Mouse (Mus musculus): Measurements from ENCODE around the gene Stx6. TPM values are rescaled to one million over a fixed set of nuclear protein-coding genes. Genes with fewer than 3 reads are reported as not detected.

Stx6 gene
- polyA plus RNA-seq, 1 experiment from 2014 or later: 46.7 TPM

GRCm38 (mm10) chr1:155188656-155189055 is 30.1 kb downstream of the Stx6 start:
- no peak overlapping the region for H3K27ac ChIP-seq
- H3K36me3 ChIP-seq (ENCODE audit: inconsistent target): peaks cover 54% of the 10 kb centered on the region
- WGBS (ENCODE audit: missing documents): 97% methylated on average over 4 of the region's 4 CpGs
- no peak overlapping the region for H3K4me3 ChIP-seq (ENCODE audit: inconsistent target)
- no peaks in the 10 kb centered on the region for H3K79me2 ChIP-seq (ENCODE audit: inconsistent target)

DNA sequence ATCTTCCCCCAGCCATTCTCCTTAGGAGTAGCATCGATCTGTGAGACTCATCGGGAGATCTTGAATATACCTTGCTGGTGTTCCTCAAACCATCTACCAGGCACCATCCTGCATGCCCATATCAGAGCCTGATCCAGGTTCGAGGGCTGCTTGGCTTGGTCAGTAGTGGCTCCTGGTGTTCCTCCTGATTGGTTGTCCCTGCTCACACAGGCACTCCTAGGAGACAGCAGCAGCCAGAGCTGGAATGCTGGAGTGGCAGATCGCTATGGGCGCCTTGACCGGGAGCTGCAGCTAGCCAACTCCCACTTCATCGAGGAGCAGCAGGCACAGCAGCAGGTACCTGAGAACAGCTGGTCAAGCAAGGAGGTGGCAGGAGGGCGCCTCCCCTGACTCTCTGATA is 32.7 kb downstream of the Stx6 start:
- H3K4me3 ChIP-seq (ENCODE audit: inconsistent target): no peak overlapping the region
- H3K36me3 ChIP-seq (ENCODE audit: inconsistent target): peaks cover 65% of the 10 kb centered on the region
- WGBS (ENCODE audit: missing documents): 91% methylated on average over 8 of the region's 8 CpGs
- no peaks in the 10 kb centered on the region for H3K79me2 ChIP-seq (ENCODE audit: inconsistent target)
- H3K27ac ChIP-seq: no peak overlapping the region

GRCm38 (mm10) chr1:155191671-155192070 is 33.2 kb downstream of the Stx6 start:
- Histone ChIP-seq H3K79me2 (ENCODE audit: inconsistent target) (no peaks in the 10 kb centered on the region), H3K27ac (no peak overlapping the region), H3K4me3 (ENCODE audit: inconsistent target) (no peak overlapping the region), H3K36me3 (ENCODE audit: inconsistent target) (peaks cover 65% of the 10 kb centered on the region)
- WGBS (ENCODE audit: missing documents): 92% methylated on average over 2 of the region's 2 CpGs

GRCm38 (mm10) chr1:155192805-155193368 is 34.4 kb downstream of the Stx6 start:
- H3K79me2 ChIP-seq (ENCODE audit: inconsistent target): no peaks in the 10 kb centered on the region
- H3K36me3 ChIP-seq (ENCODE audit: inconsistent target): peaks cover 58% of the 10 kb centered on the region
- no peak overlapping the region for H3K27ac ChIP-seq
- 69% methylated on average over 15 of the region's 15 CpGs for WGBS (ENCODE audit: missing documents)
- H3K4me3 ChIP-seq (ENCODE audit: inconsistent target): no peak overlapping the region

DNA sequence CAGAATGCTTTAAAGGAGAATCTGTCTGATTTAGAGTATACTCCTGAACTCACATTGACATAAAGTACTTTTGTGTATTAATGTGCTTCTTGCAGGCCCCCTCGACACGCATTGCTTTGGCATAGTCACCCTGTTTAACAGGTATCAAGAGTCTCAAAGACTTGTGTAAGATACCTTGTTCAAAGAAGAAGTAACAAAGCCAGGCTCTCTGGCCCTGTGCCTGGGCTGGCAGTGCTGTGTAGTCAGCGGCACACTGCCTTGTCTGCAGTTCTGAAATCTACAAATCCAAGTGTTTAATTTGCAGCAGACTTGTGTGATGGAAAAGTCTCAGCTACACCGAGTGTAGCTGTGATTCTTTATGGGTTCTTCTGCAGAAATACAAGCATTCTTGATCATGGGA is 38.2 kb downstream of the Stx6 start:
- 98% methylated on average over 4 of the region's 4 CpGs for WGBS (ENCODE audit: missing documents)
- H3K36me3 ChIP-seq (ENCODE audit: inconsistent target): peaks cover 55% of the 10 kb centered on the region
- no peaks in the 10 kb centered on the region for H3K79me2 ChIP-seq (ENCODE audit: inconsistent target)

DNA sequence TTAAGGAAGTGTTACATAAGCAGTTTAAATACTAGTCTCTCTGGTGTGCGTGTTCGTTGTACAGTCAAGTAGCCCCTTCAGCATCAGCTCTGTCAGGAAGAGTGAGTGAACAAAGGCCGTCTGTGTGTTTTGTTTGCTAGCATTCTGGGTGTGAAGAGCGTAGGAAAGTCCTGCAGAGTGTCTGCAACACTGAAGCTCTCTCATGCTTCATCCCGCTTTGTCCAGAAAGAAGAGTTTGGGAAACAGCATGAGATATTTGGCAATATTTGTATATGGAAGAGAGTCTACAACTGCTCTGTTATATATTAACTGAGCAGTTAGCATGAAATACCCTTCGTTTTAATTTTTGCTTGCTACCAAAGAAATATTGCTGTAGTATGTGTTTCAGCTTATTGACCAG is 41.0 kb downstream of the Stx6 start:
- no peak overlapping the region for H3K27ac ChIP-seq
- WGBS (ENCODE audit: missing documents): 93% methylated on average over 6 of the region's 6 CpGs
- no peaks in the 10 kb centered on the region for H3K79me2 ChIP-seq (ENCODE audit: inconsistent target)
- no peak overlapping the region for H3K4me3 ChIP-seq (ENCODE audit: inconsistent target)
- H3K36me3 ChIP-seq (ENCODE audit: inconsistent target): peaks cover 50% of the 10 kb centered on the region; the same call in 1 of the 2 replicates

More for the DNA sequence above, 38.2 kb downstream of the Stx6 start:
- Histone ChIP-seq H3K27ac (no peak overlapping the region), H3K4me3 (ENCODE audit: inconsistent target) (no peak overlapping the region)

- Histone ChIP-seq H3K79me2 (ENCODE audit: inconsistent target) (no peaks in the 10 kb centered on the region), H3K4me3 (ENCODE audit: inconsistent target) (no peak overlapping the region), H3K27ac (no peak overlapping the region), H3K36me3 (ENCODE audit: inconsistent target) (peaks cover 47% of the 10 kb centered on the region; the same call in 1 of the 2 replicates)
- 87% methylated on average over 2 of the region's 2 CpGs for WGBS (ENCODE audit: missing documents)
Observed at GRCm38 (mm10) chr1:155200967-155201366, 42.5 kb downstream of the Stx6 start.

DNA sequence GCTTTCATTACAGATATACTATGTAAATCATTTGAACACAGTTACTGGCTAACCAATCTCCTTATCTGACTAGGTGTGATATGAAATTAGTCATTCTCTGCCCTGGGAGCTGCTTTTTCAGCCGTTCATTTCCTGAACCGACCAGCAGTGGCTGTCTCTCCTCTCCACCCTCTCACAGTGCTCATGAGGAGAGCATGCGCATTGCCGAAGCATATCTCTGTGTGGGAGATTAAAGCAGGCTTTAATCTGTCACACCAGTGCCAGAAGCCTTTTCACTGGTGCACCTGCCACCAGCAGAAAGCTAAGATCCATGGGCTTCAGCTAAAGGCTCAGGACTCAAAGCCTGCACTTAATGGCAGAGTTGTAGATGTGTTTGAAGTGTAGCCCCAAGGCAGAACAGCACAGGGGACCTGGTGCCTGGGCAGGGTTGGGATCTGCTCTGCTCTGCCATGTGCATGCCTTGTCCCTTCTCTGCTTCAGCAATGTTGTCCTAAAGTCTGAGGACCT is 42.9 kb downstream of the Stx6 start:
- Histone ChIP-seq H3K4me3 (ENCODE audit: inconsistent target) (no peak overlapping the region), H3K27ac (no peak overlapping the region), H3K79me2 (ENCODE audit: inconsistent target) (no peaks in the 10 kb centered on the region), H3K36me3 (ENCODE audit: inconsistent target) (peaks cover 47% of the 10 kb centered on the region; the same call in 1 of the 2 replicates)
- WGBS (ENCODE audit: missing documents): 81% methylated on average over 4 of the region's 4 CpGs

GRCm38 (mm10) chr1:155201914-155202313 is 43.4 kb downstream of the Stx6 start:
- no peak overlapping the region for H3K27ac ChIP-seq

GRCm38 (mm10) chr1:155202472-155202871 is 44.0 kb downstream of the Stx6 start:
- WGBS (ENCODE audit: missing documents): 96% methylated on average over 5 of the region's 5 CpGs
- Histone ChIP-seq H3K79me2 (ENCODE audit: inconsistent target) (no peaks in the 10 kb centered on the region), H3K27ac (no peak overlapping the region), H3K4me3 (ENCODE audit: inconsistent target) (no peak overlapping the region), H3K36me3 (ENCODE audit: inconsistent target) (peaks cover 47% of the 10 kb centered on the region; the same call in 1 of the 2 replicates)

More at GRCm38 (mm10) chr1:155201914-155202313, 43.4 kb downstream of the Stx6 start:
- H3K79me2 ChIP-seq (ENCODE audit: inconsistent target): no peaks in the 10 kb centered on the region
- 95% methylated on average over 15 of the region's 17 CpGs for WGBS (ENCODE audit: missing documents)
- H3K4me3 ChIP-seq (ENCODE audit: inconsistent target): no peak overlapping the region
- H3K36me3 ChIP-seq (ENCODE audit: inconsistent target): peaks cover 47% of the 10 kb centered on the region; the same call in 1 of the 2 replicates

GRCm38 (mm10) chr1:155203101-155203500 is 44.6 kb downstream of the Stx6 start:
- Histone ChIP-seq H3K79me2 (ENCODE audit: inconsistent target) (no peaks in the 10 kb centered on the region), H3K4me3 (ENCODE audit: inconsistent target) (no peak overlapping the region), H3K36me3 (ENCODE audit: inconsistent target) (peaks cover 44% of the 10 kb centered on the region; the same call in 1 of the 2 replicates), H3K27ac (no peak overlapping the region)
- WGBS (ENCODE audit: missing documents): 97% methylated on average over 7 of the region's 7 CpGs

- Histone ChIP-seq H3K79me2 (ENCODE audit: inconsistent target) (no peaks in the 10 kb centered on the region), H3K36me3 (ENCODE audit: inconsistent target) (peaks cover 35% of the 10 kb centered on the region; the same call in 1 of the 2 replicates), H3K4me3 (ENCODE audit: inconsistent target) (no peak overlapping the region), H3K27ac (no peak overlapping the region)
- WGBS (ENCODE audit: missing documents): 98% methylated on average over 12 of the region's 12 CpGs
Observed at GRCm38 (mm10) chr1:155203954-155204353, 45.4 kb downstream of the Stx6 start.

- WGBS (ENCODE audit: missing documents): 95% methylated on average over 8 of the region's 8 CpGs
- Histone ChIP-seq H3K36me3 (ENCODE audit: inconsistent target) (peaks cover 29% of the 10 kb centered on the region; the same call in 1 of the 2 replicates), H3K27ac (no peak overlapping the region)
Observed at GRCm38 (mm10) chr1:155204560-155205162, 46.1 kb downstream of the Stx6 start.

DNA sequence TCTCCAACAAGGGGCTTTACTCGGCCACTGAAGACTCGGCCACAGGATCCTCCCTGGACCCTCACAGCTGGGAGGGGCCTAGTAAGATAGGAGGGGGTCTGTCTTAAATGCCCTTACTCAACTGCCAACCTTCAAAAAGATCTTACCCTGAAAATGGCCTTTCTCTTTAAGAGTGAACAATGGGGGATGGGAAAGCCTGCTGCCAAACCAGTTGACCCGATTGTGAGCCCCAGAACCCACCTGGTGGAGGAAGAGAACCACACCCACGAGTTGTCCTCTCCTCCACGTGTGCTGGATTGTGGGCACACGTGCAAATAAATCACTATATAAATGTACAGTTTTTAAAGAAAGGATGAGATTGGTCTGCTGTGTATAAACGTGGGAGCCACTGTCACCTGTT is 46.8 kb downstream of the Stx6 start:
- no peaks in the 10 kb centered on the region for H3K79me2 ChIP-seq (ENCODE audit: inconsistent target)
- WGBS (ENCODE audit: missing documents): 65% methylated on average over 7 of the region's 7 CpGs
- peaks cover 23% of the 10 kb centered on the region; the same call in 1 of the 2 replicates for H3K36me3 ChIP-seq (ENCODE audit: inconsistent target)
- H3K4me3 ChIP-seq (ENCODE audit: inconsistent target): no peak overlapping the region
- no peak overlapping the region for H3K27ac ChIP-seq

More at GRCm38 (mm10) chr1:155204560-155205162, 46.1 kb downstream of the Stx6 start:
- H3K4me3 ChIP-seq (ENCODE audit: inconsistent target): no peak overlapping the region
- H3K79me2 ChIP-seq (ENCODE audit: inconsistent target): no peaks in the 10 kb centered on the region

Measured in macrophage (primary cell).